Mouse (Mus musculus) brown adipose tissue, adult 24 weeks (tissue): ENCODE data around the gene Gstt2. TPM values are rescaled to one million over a fixed set of nuclear protein-coding genes. Genes with fewer than 3 reads are reported as not detected.

Experiments used
- H3K27ac ChIP-seq: fragments of 200-500 bp; replicated peaks from 2 replicates; pipeline ENCODE4 v1.5.1; 2012; ENCODE audit warnings: low read depth, mild to moderate bottlenecking, low read length
- H3K4me1 ChIP-seq: fragments of 200-500 bp; 2 replicates; pipeline ENCODE4 v1.6.1; 2012; ENCODE audit warnings: low read length, mixed read lengths; ENCODE audit not compliant: control insufficient read depth, insufficient read depth, insufficient read length
- H3K4me3 ChIP-seq: fragments of 200-500 bp; 2 replicates; pipeline ENCODE4 v1.5.1; 2012; ENCODE audit warnings: low read depth, mild to moderate bottlenecking, low read length, moderate library complexity; ENCODE audit not compliant: insufficient read depth
- polyA plus RNA-seq: library from polyadenylated mRNA; stranded (reverse); fragments of >200 nt; gene quantifications from 2 replicates; pipeline ENCODE4 v1.2.4, GENCODE M21; 2012; ENCODE audit not compliant: missing spikeins, insufficient read depth, insufficient read length

Gstt2 gene
- 34.7 and 41.7 TPM in 2 replicates for polyA plus RNA-seq

GRCm38 (mm10) chr10:75837248-75837759, at the start of gene Gstt2:
Gstt2 (minus strand) TSS chr10:75837424.
- H3K4me3 ChIP-seq = peak within 1 kb of the TSS; percentile 70
- H3K4me1 ChIP-seq = peaks cover 9% of the 10 kb centered on the region; the same call in 1 of the 2 replicates
- peak within 1 kb of the TSS; percentile 91 for H3K27ac ChIP-seq

GRCm38 (mm10) chr10:75884742-75885141, 47.5 kb upstream of the Gstt2 start:
- Histone ChIP-seq H3K4me3 (no peak overlapping the region), H3K27ac (no peak overlapping the region)

GRCm38 (mm10) chr10:75883232-75883552, 46.0 kb upstream of the Gstt2 start:
- Histone ChIP-seq H3K4me1 (no peaks in the 10 kb centered on the region), H3K27ac (no peak overlapping the region), H3K4me3 (no peak overlapping the region; the same call in 1 of the 2 replicates)

More at GRCm38 (mm10) chr10:75884742-75885141, 47.5 kb upstream of the Gstt2 start:
- H3K4me1 ChIP-seq = no peaks in the 10 kb centered on the region

- Histone ChIP-seq H3K27ac (no peak overlapping the region), H3K4me3 (no peak overlapping the region; the same call in 1 of the 2 replicates), H3K4me1 (no peaks in the 10 kb centered on the region)
Measured at GRCm38 (mm10) chr10:75882433-75883231, 45.4 kb upstream of the Gstt2 start.

GRCm38 (mm10) chr10:75881578-75882432, 44.6 kb upstream of the Gstt2 start:
- Histone ChIP-seq H3K4me3 (no peak overlapping the region), H3K27ac (no peak overlapping the region), H3K4me1 (no peaks in the 10 kb centered on the region)

GRCm38 (mm10) chr10:75880771-75881577, 43.8 kb upstream of the Gstt2 start:
- H3K4me1 ChIP-seq = no peaks in the 10 kb centered on the region
- no peak overlapping the region for H3K4me3 ChIP-seq
- no peak overlapping the region for H3K27ac ChIP-seq

GRCm38 (mm10) chr10:75880351-75880750, 43.1 kb upstream of the Gstt2 start:
- H3K4me1 ChIP-seq = no peaks in the 10 kb centered on the region
- H3K27ac ChIP-seq = no peak overlapping the region
- H3K4me3 ChIP-seq = no peak overlapping the region

GRCm38 (mm10) chr10:75878836-75879235, 41.6 kb upstream of the Gstt2 start:
- H3K27ac ChIP-seq = no peak overlapping the region
- H3K4me3 ChIP-seq = no peak overlapping the region
- no peaks in the 10 kb centered on the region for H3K4me1 ChIP-seq

- H3K4me3 ChIP-seq = no peak overlapping the region
- no peaks in the 10 kb centered on the region for H3K4me1 ChIP-seq
- H3K27ac ChIP-seq = no peak overlapping the region
Measured at GRCm38 (mm10) chr10:75873543-75874170, 36.4 kb upstream of the Gstt2 start.

GRCm38 (mm10) chr10:75872915-75873542, 35.8 kb upstream of the Gstt2 start:
- peak overlapping the region; percentile 58 for H3K4me3 ChIP-seq
- no peaks in the 10 kb centered on the region for H3K4me1 ChIP-seq
- H3K27ac ChIP-seq = no peak overlapping the region

GRCm38 (mm10) chr10:75872025-75872914, 35.0 kb upstream of the Gstt2 start:
- H3K27ac ChIP-seq = no peak overlapping the region
- H3K4me1 ChIP-seq = no peaks in the 10 kb centered on the region
- H3K4me3 ChIP-seq = peak overlapping the region; percentile 58

GRCm38 (mm10) chr10:75861587-75861986, 24.4 kb upstream of the Gstt2 start:
- Histone ChIP-seq H3K4me1 (no peaks in the 10 kb centered on the region), H3K4me3 (no peak overlapping the region), H3K27ac (no peak overlapping the region)

- Histone ChIP-seq H3K27ac (no peak overlapping the region), H3K4me3 (no peak overlapping the region), H3K4me1 (no peaks in the 10 kb centered on the region)
Measured at GRCm38 (mm10) chr10:75860746-75861145, 23.5 kb upstream of the Gstt2 start.
